Mouse (Mus musculus): ENCODE data around the gene Mmp14. TPM values are rescaled to one million over a fixed set of nuclear protein-coding genes. Genes with fewer than 3 reads are reported as not detected.

Mmp14 gene
- 0.10 and 0.18 TPM in 2 replicates for polyA plus RNA-seq (2012)

DNA sequence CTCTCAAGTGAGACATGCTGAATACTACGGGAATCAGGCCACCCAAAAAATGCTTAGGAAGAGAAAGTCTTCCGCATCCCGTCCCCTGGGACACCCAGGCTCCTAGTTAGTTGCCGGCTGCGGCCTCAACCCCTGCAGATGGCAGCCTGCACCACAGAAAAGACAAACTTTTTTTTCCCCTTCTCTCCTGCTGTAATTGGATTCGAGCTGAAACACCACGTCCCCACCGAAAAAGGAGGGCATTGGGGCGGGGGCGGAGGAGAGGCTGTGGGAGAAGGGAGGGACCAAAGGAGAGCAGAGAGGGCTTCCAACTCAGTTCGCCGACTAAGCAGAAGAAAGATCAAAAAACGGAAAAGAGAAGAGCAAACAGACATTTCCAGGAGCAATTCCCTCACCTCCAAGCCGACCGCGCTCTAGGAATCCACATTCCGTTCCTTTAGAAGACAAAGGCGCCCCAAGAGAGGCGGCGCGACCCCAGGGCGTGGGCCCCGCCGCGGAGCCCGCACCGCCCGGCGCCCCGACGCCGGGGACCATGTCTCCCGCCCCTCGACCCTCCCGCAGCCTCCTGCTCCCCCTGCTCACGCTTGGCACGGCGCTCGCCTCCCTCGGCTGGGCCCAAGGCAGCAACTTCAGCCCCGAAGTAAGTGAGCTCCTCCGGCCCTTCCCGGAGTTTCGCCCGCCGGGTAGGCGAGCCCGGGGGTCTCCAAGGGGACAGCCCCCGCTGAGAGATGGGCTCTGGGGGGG is at the start of gene Mmp14:
Gene Mmp14 (plus strand): TSS at position 279 of the 744 bp plus-strand sequence.
- peaks cover 49% of the 10 kb centered on the region for H3K4me1 ChIP-seq (ENCODE audit: control insufficient read depth)
- peaks cover 51% of the 10 kb centered on the region for H3K27me3 ChIP-seq (ENCODE audit: control insufficient read depth)
- H3K36me3 ChIP-seq (ENCODE audit: control insufficient read depth) = peaks cover 23% of the 10 kb centered on the region
- TF ChIP-seq GATA1 (IDR thresholded peaks at IDR 0.05; ENCODE audit: low read length) = no peak
- no peak for TF ChIP-seq TAL1 (IDR thresholded peaks at IDR 0.05; ENCODE audit: low read length)
- no peaks in the 10 kb centered on the region; the same call in 1 of the 2 replicates for H3K9me3 ChIP-seq (ENCODE audit: control insufficient read depth, low read length)
- H3K4me3 ChIP-seq (replicated peaks) = peak within 1 kb of the TSS; percentile 62

DNA sequence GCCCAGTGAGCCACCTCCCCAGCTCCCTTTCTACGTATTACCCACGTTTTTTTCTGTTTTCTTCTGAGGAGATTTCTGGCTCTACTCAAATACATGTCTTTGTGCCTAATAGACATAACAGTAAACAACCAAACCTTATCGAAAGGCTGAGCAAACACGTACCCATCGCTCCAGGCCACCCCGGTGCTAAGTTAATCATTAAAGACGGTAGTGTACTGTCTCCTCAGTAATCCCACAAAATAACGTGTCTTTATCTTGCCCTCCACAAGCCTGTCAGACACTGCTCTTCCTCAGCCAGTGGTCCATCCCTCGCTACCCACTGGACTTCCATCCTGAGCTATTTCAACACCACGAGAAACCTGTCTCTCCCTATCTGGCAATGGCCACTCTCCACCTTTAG is 49.6 kb upstream of the Mmp14 start:
- no peak for TF ChIP-seq TAL1 (IDR thresholded peaks at IDR 0.05; ENCODE audit: low read length)
- TF ChIP-seq GATA1 (IDR thresholded peaks at IDR 0.05; ENCODE audit: low read length) = no peak
- Histone ChIP-seq H3K36me3 (ENCODE audit: control insufficient read depth) (no peaks in the 10 kb centered on the region; the same call in 1 of the 2 replicates), H3K4me1 (ENCODE audit: control insufficient read depth) (no peaks in the 10 kb centered on the region), H3K4me3 (replicated peaks) (no peak overlapping the region), H3K9me3 (ENCODE audit: control insufficient read depth, low read length) (no peaks in the 10 kb centered on the region), H3K27me3 (ENCODE audit: control insufficient read depth) (no peaks in the 10 kb centered on the region)

DNA sequence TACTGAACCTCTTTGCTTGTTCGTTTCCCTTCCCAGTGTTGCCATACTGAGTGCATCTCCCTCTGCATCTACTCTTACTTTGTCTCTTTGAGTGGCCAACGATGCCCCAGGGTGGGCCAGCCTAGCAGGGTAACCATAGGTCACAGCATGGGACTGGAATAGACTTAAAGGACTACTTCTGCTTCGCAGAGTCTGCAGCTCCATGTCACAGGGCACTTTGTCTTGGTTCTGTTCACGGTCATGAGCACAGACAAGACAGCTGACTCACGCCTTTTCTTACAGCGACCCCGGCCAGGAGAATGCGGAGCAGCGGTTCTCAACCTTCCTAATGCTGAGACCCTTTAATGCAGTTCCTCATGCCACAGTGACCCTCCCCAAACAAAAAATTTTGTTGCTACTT is 48.8 kb upstream of the Mmp14 start:
- Histone ChIP-seq H3K4me1 (ENCODE audit: control insufficient read depth) (no peaks in the 10 kb centered on the region), H3K27me3 (ENCODE audit: control insufficient read depth) (no peaks in the 10 kb centered on the region), H3K36me3 (ENCODE audit: control insufficient read depth) (no peaks in the 10 kb centered on the region; the same call in 1 of the 2 replicates), H3K4me3 (replicated peaks) (no peak overlapping the region), H3K9me3 (ENCODE audit: control insufficient read depth, low read length) (no peaks in the 10 kb centered on the region)
- no peak for TF ChIP-seq TAL1 (IDR thresholded peaks at IDR 0.05; ENCODE audit: low read length)
- TF ChIP-seq GATA1 (IDR thresholded peaks at IDR 0.05; ENCODE audit: low read length) = no peak

DNA sequence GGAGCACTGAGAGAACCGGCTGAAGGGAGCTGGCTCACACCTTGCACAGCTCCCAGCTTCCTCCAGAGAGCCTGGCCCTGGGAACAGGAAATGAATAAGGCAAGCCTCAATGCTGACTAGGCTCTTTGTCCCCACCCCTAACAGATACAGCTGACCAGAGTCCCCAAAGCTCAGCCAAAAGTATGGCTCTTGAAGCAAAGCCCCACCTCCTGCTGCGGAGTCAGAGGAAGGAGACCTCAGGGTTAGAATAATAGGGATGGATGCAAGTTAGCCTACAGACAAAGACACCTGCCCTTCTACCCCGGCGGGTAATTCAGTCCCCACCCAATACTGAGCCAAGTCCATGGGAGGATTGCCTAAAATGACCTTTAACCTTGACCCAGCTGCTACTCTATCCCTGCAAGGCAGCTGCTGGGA is 48.0 kb upstream of the Mmp14 start:
- Histone ChIP-seq H3K4me1 (ENCODE audit: control insufficient read depth) (no peaks in the 10 kb centered on the region), H3K4me3 (replicated peaks) (no peak overlapping the region), H3K9me3 (ENCODE audit: control insufficient read depth, low read length) (no peaks in the 10 kb centered on the region), H3K36me3 (ENCODE audit: control insufficient read depth) (no peaks in the 10 kb centered on the region), H3K27me3 (ENCODE audit: control insufficient read depth) (no peaks in the 10 kb centered on the region)
- TF ChIP-seq TAL1 (IDR thresholded peaks at IDR 0.05; ENCODE audit: low read length) = no peak
- no peak for TF ChIP-seq GATA1 (IDR thresholded peaks at IDR 0.05; ENCODE audit: low read length)

DNA sequence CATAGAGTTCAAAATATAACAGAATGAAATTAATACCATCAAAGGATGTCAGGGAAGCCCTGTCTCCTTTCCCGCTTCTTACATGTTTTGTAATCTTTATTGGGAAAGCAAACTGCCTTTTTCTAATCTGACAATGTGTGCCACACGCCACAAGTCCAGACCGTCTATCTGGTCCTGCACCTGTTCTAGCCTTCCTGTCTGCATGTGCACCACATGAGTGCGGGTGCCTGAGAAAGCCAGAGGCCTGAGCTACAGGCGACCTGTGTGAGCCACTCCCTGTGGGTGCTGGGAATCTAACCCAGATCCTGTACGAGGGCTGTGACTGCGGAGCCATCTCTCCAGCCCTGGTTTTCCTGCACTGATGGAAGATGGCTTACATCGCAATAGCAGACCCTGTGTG is 47.0 kb upstream of the Mmp14 start:
- Histone ChIP-seq H3K36me3 (ENCODE audit: control insufficient read depth) (no peaks in the 10 kb centered on the region), H3K4me3 (replicated peaks) (no peak overlapping the region), H3K27me3 (ENCODE audit: control insufficient read depth) (no peaks in the 10 kb centered on the region), H3K9me3 (ENCODE audit: control insufficient read depth, low read length) (no peaks in the 10 kb centered on the region), H3K4me1 (ENCODE audit: control insufficient read depth) (no peaks in the 10 kb centered on the region)
- no peak for TF ChIP-seq TAL1 (IDR thresholded peaks at IDR 0.05; ENCODE audit: low read length)
- no peak for TF ChIP-seq GATA1 (IDR thresholded peaks at IDR 0.05; ENCODE audit: low read length)

DNA sequence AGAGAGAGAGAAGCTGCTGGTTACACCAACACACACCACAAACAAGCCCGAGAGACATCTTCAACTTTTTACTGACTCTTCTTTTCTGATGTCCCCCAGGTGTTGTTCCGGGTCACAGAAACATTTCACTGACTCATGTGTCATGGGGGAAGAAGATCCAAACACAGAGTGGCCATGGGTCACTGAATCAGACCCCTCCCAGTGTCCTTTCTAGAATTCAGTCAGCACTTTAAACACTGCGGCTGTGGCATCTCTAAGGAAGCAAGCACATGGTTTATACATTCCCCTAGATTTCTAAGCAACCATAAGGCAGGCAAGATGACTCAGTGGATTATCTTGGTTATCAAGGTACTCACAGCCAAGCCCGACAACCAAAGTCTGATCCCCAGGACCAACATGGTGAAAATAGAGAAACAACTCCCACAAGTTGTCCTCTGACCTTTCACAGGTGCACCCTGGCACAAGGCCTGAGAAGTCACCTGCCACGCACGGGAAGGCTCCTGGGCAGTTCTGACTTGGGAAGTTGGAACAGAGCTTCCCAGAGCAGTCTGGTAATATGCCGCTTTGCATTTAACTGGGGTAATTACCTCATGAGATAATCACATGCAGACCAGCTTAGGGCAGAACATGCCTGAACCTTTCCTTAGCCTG is 45.3 kb upstream of the Mmp14 start:
- H3K4me1 ChIP-seq (ENCODE audit: control insufficient read depth) = no peaks in the 10 kb centered on the region
- no peak overlapping the region for H3K4me3 ChIP-seq (replicated peaks)
- no peaks in the 10 kb centered on the region for H3K36me3 ChIP-seq (ENCODE audit: control insufficient read depth)
- TF ChIP-seq TAL1 (IDR thresholded peaks at IDR 0.05; ENCODE audit: low read length) = no peak
- no peak for TF ChIP-seq GATA1 (IDR thresholded peaks at IDR 0.05; ENCODE audit: low read length)
- H3K27me3 ChIP-seq (ENCODE audit: control insufficient read depth) = no peaks in the 10 kb centered on the region
- no peaks in the 10 kb centered on the region for H3K9me3 ChIP-seq (ENCODE audit: control insufficient read depth, low read length)

DNA sequence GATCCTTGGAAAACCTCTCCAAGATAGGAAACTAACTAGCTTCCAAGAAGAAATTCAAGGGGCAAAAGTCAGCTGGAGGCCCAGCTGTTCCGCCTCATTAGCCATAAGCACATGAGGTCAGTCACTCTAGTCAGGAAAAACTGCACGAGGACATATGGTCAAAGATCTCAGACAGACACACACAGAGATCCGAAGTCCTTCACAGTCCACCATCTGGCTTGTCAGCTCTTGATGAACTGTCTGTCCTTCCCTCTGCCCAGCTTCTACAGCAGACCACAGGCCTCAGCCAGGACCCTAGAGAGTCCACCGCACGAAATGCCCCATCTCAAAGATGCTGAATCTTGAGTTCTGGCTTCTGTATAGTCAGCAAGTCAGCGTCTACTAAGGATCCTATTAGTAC is 43.9 kb upstream of the Mmp14 start:
- H3K36me3 ChIP-seq (ENCODE audit: control insufficient read depth) = no peaks in the 10 kb centered on the region
- no peak overlapping the region for H3K4me3 ChIP-seq (replicated peaks)
- TF ChIP-seq GATA1 (IDR thresholded peaks at IDR 0.05; ENCODE audit: low read length) (no peak), TAL1 (IDR thresholded peaks at IDR 0.05; ENCODE audit: low read length) (no peak)
- no peaks in the 10 kb centered on the region for H3K9me3 ChIP-seq (ENCODE audit: control insufficient read depth, low read length)
- H3K27me3 ChIP-seq (ENCODE audit: control insufficient read depth) = no peaks in the 10 kb centered on the region
- no peaks in the 10 kb centered on the region for H3K4me1 ChIP-seq (ENCODE audit: control insufficient read depth)

DNA sequence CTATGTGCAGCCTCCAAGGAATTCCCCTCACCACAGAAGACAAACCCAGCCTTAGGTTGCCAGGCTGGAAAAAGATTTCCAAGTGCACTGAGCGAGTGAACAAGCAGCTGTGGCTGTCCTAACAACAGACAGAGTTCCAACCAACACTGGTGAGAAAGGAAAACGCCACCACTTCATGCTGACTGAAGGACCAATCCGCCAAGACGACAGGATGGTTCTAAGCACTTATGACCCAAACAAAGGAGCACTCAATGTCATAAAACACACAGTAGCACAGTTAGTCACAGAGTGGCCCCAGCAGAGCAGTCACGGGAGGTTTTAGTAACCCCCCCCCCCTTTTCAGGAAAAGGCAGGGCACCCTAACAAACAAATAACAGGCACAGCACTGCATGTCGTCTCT is 40.6 kb upstream of the Mmp14 start:
- no peaks in the 10 kb centered on the region for H3K9me3 ChIP-seq (ENCODE audit: control insufficient read depth, low read length)
- H3K36me3 ChIP-seq (ENCODE audit: control insufficient read depth) = no peaks in the 10 kb centered on the region
- H3K4me3 ChIP-seq (replicated peaks) = no peak overlapping the region
- no peaks in the 10 kb centered on the region for H3K4me1 ChIP-seq (ENCODE audit: control insufficient read depth)
- TF ChIP-seq GATA1 (IDR thresholded peaks at IDR 0.05; ENCODE audit: low read length) = no peak
- TF ChIP-seq TAL1 (IDR thresholded peaks at IDR 0.05; ENCODE audit: low read length) = no peak
- H3K27me3 ChIP-seq (ENCODE audit: control insufficient read depth) = no peaks in the 10 kb centered on the region

DNA sequence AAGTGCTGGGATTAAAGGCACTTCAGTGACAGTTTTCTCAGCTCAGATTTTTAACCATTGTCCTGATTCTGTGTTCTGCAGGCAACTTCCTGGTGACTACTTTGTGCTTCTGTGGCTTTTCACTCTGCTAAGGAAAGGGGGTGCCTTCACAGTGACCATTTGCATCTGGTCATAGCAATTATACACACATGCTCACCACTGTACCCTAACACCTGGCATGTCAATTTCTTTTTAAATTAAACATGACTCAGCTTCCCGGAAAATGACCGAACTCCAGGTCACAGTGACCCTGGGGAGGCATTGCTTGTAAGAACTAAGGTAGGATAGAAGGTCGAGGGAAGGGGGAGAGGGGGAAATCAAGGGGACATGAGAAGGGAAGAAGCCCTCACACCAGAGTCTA is 37.6 kb upstream of the Mmp14 start:
- TF ChIP-seq GATA1 (IDR thresholded peaks at IDR 0.05; ENCODE audit: low read length) (no peak), TAL1 (IDR thresholded peaks at IDR 0.05; ENCODE audit: low read length) (no peak)
- H3K27me3 ChIP-seq (ENCODE audit: control insufficient read depth) = no peaks in the 10 kb centered on the region
- no peak overlapping the region for H3K4me3 ChIP-seq (replicated peaks)
- H3K36me3 ChIP-seq (ENCODE audit: control insufficient read depth) = no peaks in the 10 kb centered on the region
- H3K4me1 ChIP-seq (ENCODE audit: control insufficient read depth) = no peaks in the 10 kb centered on the region
- H3K9me3 ChIP-seq (ENCODE audit: control insufficient read depth, low read length) = no peaks in the 10 kb centered on the region

Measured in erythroblast, embryonic 14.5 days (primary cell).